Mouse (Mus musculus) myocyte (in vitro differentiated cells): Measurements from ENCODE around the gene Mrpl14.

Source experiments
- E2F4 ChIP-seq: IDR thresholded peaks from one replicate; pipeline ENCODE4 v1.6.1; 2011; ENCODE audit warnings: mild to moderate bottlenecking, control low read depth, moderate library complexity; ENCODE audit not compliant: insufficient read depth
- MAX ChIP-seq: IDR thresholded peaks from one replicate; pipeline ENCODE4 v1.6.1; 2011; ENCODE audit warnings: low read depth, mild to moderate bottlenecking, control low read depth
- MYOG ChIP-seq, 3 experiments: IDR thresholded peaks; one replicate each; pipeline ENCODE4 v1.6.1; 2011; ENCODE audit warnings: control low read depth in 2 of 3, low read depth in 2 of 3, mild to moderate bottlenecking in 2 of 3; ENCODE audit not compliant: insufficient read length in 2 of 3, control insufficient read depth in 1 of 3, insufficient read depth in 1 of 3
- POLR2A ChIP-seq: IDR thresholded peaks from one replicate; pipeline ENCODE4 v1.6.1; 2011; ENCODE audit warnings: low read depth, mild to moderate bottlenecking, control low read depth, moderate library complexity; ENCODE audit not compliant: insufficient read length
- POLR2AphosphoS2 ChIP-seq: IDR thresholded peaks from one replicate; pipeline ENCODE4 v1.6.1; 2011; ENCODE audit warnings: low read depth, control low read depth; ENCODE audit not compliant: insufficient read length
- USF1 ChIP-seq: IDR thresholded peaks from one replicate; pipeline ENCODE4 v1.6.1; 2011; ENCODE audit warnings: low read depth, mild to moderate bottlenecking, control low read depth, moderate library complexity

- no peak for TF ChIP-seq MYOG (IDR thresholded peaks at IDR 0.05; ENCODE audit: control insufficient read depth in 1 of 3, insufficient read depth in 1 of 3, insufficient read length in 2 of 3, low read depth in 2 of 3)
- TF ChIP-seq MAX = no peak
- no peak for TF ChIP-seq E2F4
- TF ChIP-seq POLR2A = no peak
- no peak for TF ChIP-seq POLR2AphosphoS2
- TF ChIP-seq USF1 = no peak
These were observed 594 bp downstream of the Mrpl14 start, which contains the start of gene Tmem63b for GRCm38 (mm10) chr17:45686716-45687115.
